Mouse (Mus musculus) spleen, adult 2 months (tissue): ENCODE measurements at regions not wholly inside any gene's neighbourhood (a gene's known extent, or its start where the extent isn't known, plus 50 kb on each side); places are given as distances from the start of the nearest gene placed in this dataset.

Experiments
- CTCF ChIP-seq: fragments of 200-500 bp; IDR thresholded peaks from 2 replicates; pipeline ENCODE4 v1.5.1; 2011; ENCODE audit warnings: mild to moderate bottlenecking, inconsistent platforms; ENCODE audit not compliant: insufficient read depth, insufficient read length, insufficient replicate concordance; ENCODE audit errors: extremely low read depth
- POLR2A ChIP-seq: fragments of 200-500 bp; IDR thresholded peaks from 2 replicates; pipeline ENCODE4 v1.6.1; 2011; ENCODE audit warnings: low read depth, low read length, inconsistent platforms

DNA sequence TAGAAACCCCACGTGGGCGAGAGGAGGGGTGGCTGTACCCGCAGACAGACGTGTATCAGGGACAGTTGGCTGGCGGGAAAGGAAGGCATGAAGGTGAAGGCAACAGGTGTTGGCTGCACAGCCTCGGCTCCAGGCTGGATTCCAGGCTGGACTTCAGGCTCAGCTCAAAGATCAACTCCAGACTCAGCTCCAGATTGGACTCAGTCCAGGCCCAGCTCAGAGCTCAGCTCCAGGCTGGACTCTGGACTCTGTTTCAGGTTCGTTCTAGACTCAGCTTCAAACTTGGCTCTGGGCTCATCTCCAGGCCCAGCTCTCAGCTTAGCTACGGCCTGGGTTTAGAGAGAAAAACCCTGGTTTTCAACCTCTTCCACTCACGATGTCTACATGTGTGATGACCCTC lies 171.2 kb downstream of the Kif26a start:
- TF ChIP-seq CTCF (no peak), POLR2A (no peak)
